Mouse (Mus musculus) liver, adult 10 weeks (tissue): ENCODE data around the gene Tmem219. TPM values are rescaled to one million over a fixed set of nuclear protein-coding genes. Genes with fewer than 3 reads are reported as not detected.

Source experiments
- polyA plus RNA-seq: library from polyadenylated mRNA; stranded (reverse); fragments of 350-450 nt; fragmentation: Illumina TruSeq; extraction: RNeasy Lipid Tissue Mini Kit (QIAGEN cat#74804); gene quantifications from one replicate; pipeline ENCODE4 v1.2.3, GENCODE M21; 2014; ENCODE audit warnings: low read depth, low replicate concordance

Tmem219 gene
- polyA plus RNA-seq: 16.3 TPM

GRCm38 (mm10) chr7:126922624-126923060, at the start of gene Tmem219:
TSS of gene Tmem219 (minus strand) at chr7:126922917.

GRCm38 (mm10) chr7:126949793-126950646, 27.3 kb upstream of the Tmem219 start, which contains the start of gene Sez6l2:
TSS of gene Sez6l2 (plus strand) at chr7:126950563.

GRCm38 (mm10) chr7:126949403-126949792, 26.7 kb upstream of the Tmem219 start, which contains the start of gene Asphd1:
TSS of gene Asphd1 (minus strand) at chr7:126949582.

GRCm38 (mm10) chr7:126928384-126929037, 5.8 kb upstream of the Tmem219 start, which contains the start of gene Kctd13:
TSS of gene Kctd13 (plus strand) at chr7:126928879.

GRCm38 (mm10) chr7:126884286-126885164, 38.2 kb downstream of the Tmem219 start, which contains the start of gene Taok2:
TSS of gene Taok2 (minus strand) at chr7:126884703.

GRCm38 (mm10) chr7:126862147-126862784, 60.5 kb downstream of the Tmem219 start, which contains the start of gene Ino80e:
TSS of gene Ino80e (minus strand) at chr7:126862377.

GRCm38 (mm10) chr7:126861429-126862130, 61.1 kb downstream of the Tmem219 start, which contains the start of gene Hirip3:
TSS of gene Hirip3 (plus strand) at chr7:126861972.

GRCm38 (mm10) chr7:126847116-126847420, 75.6 kb downstream of the Tmem219 start, which contains the start of gene Doc2a:
TSS of gene Doc2a (plus strand) at chr7:126847416.

Other genes with a start within 250 kb of the Tmem219 start
- 1,146 TPM for gene Sult1a1, start 246.5 kb downstream of the Tmem219 start, polyA plus RNA-seq
- not detected for gene Bola2, start 227.5 kb downstream of the Tmem219 start, polyA plus RNA-seq
- gene Slx1b, start 227.1 kb downstream of the Tmem219 start, polyA plus RNA-seq: 2.0 TPM
- 2.7 TPM for gene Coro1a, start 215.1 kb downstream of the Tmem219 start, polyA plus RNA-seq
- gene Mapk3, start 163.3 kb downstream of the Tmem219 start, polyA plus RNA-seq: 5.9 TPM
- gene Gdpd3, start 156.6 kb downstream of the Tmem219 start, polyA plus RNA-seq: not detected
- gene Ypel3, start 146.0 kb downstream of the Tmem219 start, polyA plus RNA-seq: 10.0 TPM
- gene Tbx6, start 141.4 kb downstream of the Tmem219 start, polyA plus RNA-seq: not detected
- gene Ppp4c, start 130.4 kb downstream of the Tmem219 start, polyA plus RNA-seq: 19.8 TPM
- gene Fam57b, start 125.2 kb downstream of the Tmem219 start, polyA plus RNA-seq: not detected
- gene 4930451I11Rik, start 91.3 kb downstream of the Tmem219 start, polyA plus RNA-seq: not detected
- not detected for gene Doc2a, start 75.5 kb downstream of the Tmem219 start, polyA plus RNA-seq
- 3.6 TPM for gene Hirip3, start 60.9 kb downstream of the Tmem219 start, polyA plus RNA-seq
- 4.8 TPM for gene Ino80e, start 60.5 kb downstream of the Tmem219 start, polyA plus RNA-seq
- gene Taok2, start 38.2 kb downstream of the Tmem219 start, polyA plus RNA-seq: 3.4 TPM
- 1.7 TPM for gene Kctd13, start 6.0 kb upstream of the Tmem219 start, polyA plus RNA-seq
- gene Asphd1, start 26.7 kb upstream of the Tmem219 start, polyA plus RNA-seq: not detected
- gene Sez6l2, start 27.6 kb upstream of the Tmem219 start, polyA plus RNA-seq: not detected
- 7.8 TPM for gene Cdipt, start 53.0 kb upstream of the Tmem219 start, polyA plus RNA-seq
- gene Cdiptos, start 53.2 kb upstream of the Tmem219 start, polyA plus RNA-seq: not detected
- 0.53 TPM for gene Mvp, start 91.7 kb upstream of the Tmem219 start, polyA plus RNA-seq
- 1.3 TPM for gene Pagr1b, start 93.6 kb upstream of the Tmem219 start, polyA plus RNA-seq
- not detected for gene Pagr1a, start 94.4 kb upstream of the Tmem219 start, polyA plus RNA-seq
- gene Gm42742, start 98.2 kb upstream of the Tmem219 start, polyA plus RNA-seq: 0.53 TPM
- gene Prrt2, start 98.3 kb upstream of the Tmem219 start, polyA plus RNA-seq: not detected
- gene Maz, start 104.1 kb upstream of the Tmem219 start, polyA plus RNA-seq: 12.5 TPM
- not detected for gene Kif22, start 119.6 kb upstream of the Tmem219 start, polyA plus RNA-seq
- not detected for gene Zg16, start 164.4 kb upstream of the Tmem219 start, polyA plus RNA-seq
- 0.45 TPM for gene AI467606, start 168.4 kb upstream of the Tmem219 start, polyA plus RNA-seq
- gene Qprt, start 199.3 kb upstream of the Tmem219 start, polyA plus RNA-seq: 50.0 TPM
- 0.13 TPM for gene Spn, start 214.9 kb upstream of the Tmem219 start, polyA plus RNA-seq